Mouse (Mus musculus) fibroblast of lung, adult 2 months (primary cell): Measurements from ENCODE around the gene Mphosph6.
A peak's percentile ranks its signal among the peaks of the same experiment; 100 is the strongest.

ENCODE experiments used
- DNase-seq: peaks from one replicate; pipeline ENCODE4 v3.0.0-alpha.2; 2011; ENCODE audit warnings: low read depth

The Mphosph6 gene

GRCm38 (mm10) chr8:117801443-117802298, at the start of gene Mphosph6:
Mphosph6 (minus strand) TSS chr8:117801943.
- DNase-seq = peak; percentile 90

DNA sequence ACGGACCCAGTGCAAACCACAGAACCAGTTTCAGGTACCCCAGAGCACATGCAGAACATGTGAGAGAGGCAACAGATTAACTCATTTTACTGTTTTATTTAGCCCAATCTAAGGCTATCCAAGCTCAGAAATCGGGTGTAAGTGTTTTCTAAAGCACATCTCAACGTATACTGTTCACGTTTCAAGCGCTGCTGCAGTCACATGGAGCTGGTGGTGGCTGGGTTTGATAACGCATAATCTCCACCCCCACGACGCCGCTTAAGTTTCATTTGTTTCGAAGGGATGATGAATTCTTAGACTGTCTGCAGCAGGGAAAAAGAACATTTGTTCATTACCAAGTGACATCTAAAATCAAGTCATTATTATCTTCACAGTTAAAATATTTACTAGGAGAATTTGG, 48.7 kb upstream of the Mphosph6 start:
- DNase-seq = no peak

- no peak for DNase-seq
Observed at GRCm38 (mm10) chr8:117847865-117848264, 46.1 kb upstream of the Mphosph6 start.

GRCm38 (mm10) chr8:117843694-117844093, 42.0 kb upstream of the Mphosph6 start:
- DNase-seq = no peak

GRCm38 (mm10) chr8:117813524-117813923, 11.8 kb upstream of the Mphosph6 start:
- DNase-seq = no peak

DNA sequence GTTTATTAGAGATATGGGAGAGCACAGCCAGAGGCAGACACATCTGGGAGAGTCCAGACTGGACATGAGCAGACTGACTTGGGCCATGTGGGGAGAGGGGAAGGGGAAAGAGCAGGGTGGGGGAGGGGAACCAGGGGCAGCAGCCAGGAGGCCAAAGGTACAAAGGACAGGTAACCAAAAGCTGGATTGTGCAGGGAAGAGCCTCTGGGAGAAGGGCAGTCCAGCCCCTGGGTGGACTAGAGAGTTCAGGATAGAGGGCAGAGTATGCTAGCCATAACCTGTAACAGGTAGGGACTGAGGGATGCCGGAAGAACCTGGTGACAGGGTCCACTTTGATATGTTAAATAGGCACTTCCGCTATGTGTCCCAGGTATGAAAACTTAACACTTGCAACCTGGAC, 8.9 kb upstream of the Mphosph6 start:
- no peak for DNase-seq

DNA sequence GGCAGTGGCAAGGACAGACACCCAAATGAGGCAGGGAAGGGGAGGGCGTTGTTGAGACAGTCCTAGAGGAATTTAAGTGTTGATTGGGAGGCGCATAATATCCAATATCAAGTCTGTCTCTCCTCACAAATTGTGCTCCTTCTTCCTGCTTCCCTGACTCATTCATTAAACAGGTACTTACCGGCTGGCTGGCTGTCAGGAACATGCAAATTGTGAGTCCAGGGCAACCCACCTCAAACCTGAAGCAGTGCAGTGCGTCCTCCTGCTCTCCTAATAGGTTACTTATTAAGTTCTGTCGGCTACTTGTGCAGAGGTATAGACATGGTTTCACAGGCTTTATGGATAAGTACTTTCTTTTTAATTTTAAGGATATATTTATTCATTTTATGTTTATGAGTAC, 3.7 kb upstream of the Mphosph6 start:
- DNase-seq = no peak

DNA sequence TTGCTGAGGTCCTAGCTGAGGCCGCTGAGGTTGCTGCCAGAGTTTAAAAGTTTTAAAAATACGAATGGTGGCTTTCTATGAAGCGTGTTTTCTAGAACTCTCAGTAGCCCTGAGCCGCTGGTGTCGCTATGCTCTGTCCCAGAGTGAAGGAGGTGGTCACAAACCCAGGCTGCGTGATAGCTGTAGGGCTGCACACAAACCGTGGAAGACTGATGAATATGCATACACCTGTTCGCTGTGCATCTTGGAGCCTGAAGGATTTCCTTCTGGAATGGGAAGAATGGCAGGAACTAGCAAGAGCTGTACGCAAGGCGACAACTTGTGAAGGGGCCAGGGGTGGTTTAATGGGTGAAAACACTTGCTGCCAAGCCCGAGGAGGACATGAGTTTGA, 551 bp upstream of the Mphosph6 start:
- no peak for DNase-seq

DNA sequence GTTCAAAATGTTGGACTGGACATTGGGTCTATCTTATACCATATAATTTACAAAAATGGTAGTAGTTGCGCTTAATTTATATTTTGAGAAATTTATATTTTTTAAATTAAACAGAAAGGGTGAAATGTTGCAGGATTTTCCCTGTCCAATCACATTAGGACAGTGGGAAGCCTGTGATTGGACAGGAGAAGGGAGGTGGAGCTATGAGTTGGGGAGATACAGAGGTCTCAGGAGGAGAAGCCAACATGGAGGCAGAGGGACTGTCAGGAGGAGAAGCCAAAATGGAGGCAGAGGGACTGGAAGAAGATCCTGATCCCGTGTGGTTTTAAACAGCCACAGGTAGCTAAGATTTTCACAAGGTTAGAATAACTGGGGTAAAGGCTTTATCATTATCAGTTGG, 3.7 kb downstream of the Mphosph6 start:
- no peak for DNase-seq

DNA sequence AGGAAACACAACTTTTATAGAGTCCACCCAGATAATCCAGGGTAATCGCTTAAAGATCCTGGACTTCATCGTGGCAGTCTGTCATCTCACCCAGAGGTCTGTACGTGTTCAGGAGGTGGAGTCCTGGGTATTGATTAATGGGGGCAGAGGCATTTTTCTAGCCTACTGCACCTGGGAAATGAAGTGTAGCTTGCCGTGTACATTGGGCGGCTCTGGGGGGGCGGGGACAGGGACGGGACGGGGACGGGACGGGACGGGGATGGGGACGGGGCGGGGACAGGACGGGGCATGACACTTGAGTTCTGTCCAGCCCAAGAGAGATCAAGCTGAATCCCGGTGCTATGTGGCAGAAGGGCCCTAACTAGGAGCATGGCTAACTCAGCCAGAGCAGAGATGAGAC, 5.3 kb downstream of the Mphosph6 start:
- no peak for DNase-seq

- DNase-seq = no peak
Observed at GRCm38 (mm10) chr8:117794581-117794980, 7.2 kb downstream of the Mphosph6 start.

- no peak for DNase-seq
Observed at GRCm38 (mm10) chr8:117792616-117793144, 9.1 kb downstream of the Mphosph6 start.

DNA sequence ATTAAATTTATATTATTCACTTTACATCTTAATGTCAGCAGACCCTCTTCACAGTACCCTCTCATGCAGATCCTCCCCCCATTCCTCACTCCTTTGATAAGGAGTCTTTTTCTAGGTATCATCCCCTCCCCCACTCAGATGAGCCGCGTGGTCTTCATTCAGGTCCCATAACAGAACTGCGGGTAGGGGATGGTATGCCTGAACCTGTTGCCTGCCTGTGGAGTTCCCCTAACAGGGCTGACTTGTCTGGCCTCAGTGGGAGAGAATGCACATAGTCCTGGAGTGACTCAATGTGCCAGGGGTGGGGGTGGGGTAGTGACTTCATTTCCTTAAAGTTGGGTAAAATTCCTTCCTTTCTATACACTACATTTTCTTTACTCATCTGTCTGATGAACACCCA, 15.3 kb downstream of the Mphosph6 start:
- no peak for DNase-seq

DNA sequence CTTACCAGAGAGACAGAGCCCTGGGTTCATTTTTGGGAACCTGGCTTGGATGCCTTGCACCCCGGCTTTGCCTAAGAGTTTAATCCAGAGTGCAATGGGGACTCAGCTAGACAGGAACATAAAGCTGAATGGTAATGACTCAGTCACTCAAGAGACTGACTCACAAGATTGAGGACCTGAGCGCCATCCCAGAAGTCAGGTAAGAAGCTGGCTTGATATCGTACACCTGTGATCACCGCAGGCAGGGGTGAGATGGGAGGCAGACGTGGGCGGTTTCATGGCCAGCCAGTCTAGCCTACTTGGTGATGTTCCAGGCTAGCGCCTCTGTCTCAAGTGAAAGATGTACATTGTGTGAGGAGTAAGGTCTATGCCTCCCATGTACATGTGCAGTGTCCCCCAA, 18.7 kb downstream of the Mphosph6 start:
- DNase-seq = no peak

DNA sequence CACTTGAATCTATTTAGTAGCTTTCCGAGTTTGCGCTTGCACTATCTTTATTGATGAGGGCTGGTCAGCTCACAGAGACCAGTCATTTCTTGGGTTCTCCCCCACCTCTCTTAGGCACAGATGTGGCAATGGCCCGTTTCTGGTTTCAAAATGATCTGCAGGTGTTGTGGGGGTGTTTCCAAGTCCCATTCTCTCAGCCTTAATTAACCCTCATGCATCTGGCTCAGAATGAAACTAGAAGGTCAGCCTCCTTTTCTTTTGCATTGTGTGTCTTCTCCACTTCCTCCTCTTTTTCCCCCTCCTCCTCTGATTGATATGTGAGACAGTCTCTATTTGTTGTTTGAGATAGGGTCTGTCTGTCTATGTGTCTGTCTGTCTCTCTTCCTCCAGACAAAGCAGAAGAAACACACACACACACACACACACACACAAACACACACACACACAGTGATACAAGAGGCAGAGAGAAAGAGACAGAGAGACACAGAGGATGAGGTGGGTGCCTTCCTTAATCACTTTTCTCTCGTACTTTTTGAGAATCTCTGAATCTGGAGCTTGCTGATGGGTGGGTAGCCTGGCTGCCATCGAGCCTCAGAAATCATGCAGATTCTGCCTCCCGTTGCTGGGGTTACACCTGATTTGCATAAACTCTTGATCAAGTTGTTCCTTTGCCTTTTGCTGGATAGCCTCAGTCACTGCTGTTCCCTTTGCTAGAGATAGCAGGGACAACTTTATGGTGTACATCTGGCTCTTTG, 20.2 kb downstream of the Mphosph6 start:
- no peak for DNase-seq

- DNase-seq = no peak
Observed at GRCm38 (mm10) chr8:117779344-117779743, 22.4 kb downstream of the Mphosph6 start.

- DNase-seq = no peak
Observed at GRCm38 (mm10) chr8:117778531-117779322, 23.0 kb downstream of the Mphosph6 start.

GRCm38 (mm10) chr8:117776075-117776474, 25.7 kb downstream of the Mphosph6 start:
- DNase-seq = no peak

DNA sequence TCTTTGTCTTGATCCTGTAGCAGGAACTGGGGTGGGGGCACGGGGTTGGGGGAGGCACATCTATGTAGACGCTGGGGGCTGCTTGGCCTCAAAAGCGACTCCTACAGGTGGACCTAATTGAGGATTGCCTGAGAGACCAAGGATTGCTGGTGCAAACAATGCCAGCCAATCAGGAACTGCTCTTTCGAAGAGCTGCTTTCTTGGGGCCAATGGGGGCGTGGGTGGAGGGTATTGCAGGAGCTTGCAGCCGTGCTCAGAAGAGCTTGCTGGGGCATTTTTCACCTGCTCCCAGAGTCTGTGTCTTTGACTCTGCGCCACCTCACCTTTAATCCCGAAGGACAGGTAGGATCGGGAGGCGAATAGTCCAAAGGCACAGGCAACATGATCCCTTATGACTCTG, 26.1 kb downstream of the Mphosph6 start:
- no peak for DNase-seq

GRCm38 (mm10) chr8:117772597-117772996, 29.1 kb downstream of the Mphosph6 start:
- DNase-seq = no peak

DNA sequence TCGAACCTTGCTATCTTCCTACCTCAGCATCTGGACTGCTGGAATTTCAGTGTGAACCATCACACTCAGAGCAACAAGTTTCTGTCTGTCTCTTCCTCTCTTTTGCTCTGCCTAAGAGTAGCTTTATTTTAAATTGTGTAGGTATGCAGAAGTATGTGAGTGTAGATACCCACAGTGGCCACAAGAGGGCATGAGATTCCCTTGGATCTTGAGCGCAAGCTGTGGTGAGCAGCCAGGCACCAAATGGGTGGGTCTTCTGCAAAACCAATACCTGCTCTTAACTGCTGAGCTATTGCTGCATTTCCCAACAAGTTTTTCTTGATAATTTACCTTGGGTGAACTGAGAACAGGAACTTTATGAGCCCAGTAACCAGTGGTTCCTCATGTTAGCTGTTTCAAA, 29.6 kb downstream of the Mphosph6 start:
- DNase-seq = no peak

- no peak for DNase-seq
Observed at GRCm38 (mm10) chr8:117771115-117771836, 30.5 kb downstream of the Mphosph6 start.
